Mouse (Mus musculus) kidney, postnatal 25 days (tissue): ENCODE results near the gene Nr2c2ap.

Source experiments
- DNase-seq, 2 experiments: peaks; one replicate each; pipeline ENCODE4 v3.0.0; 2021; ENCODE audit warnings: mixed read lengths in 2 of 2

Nr2c2ap gene

GRCm38 (mm10) chr8:70131166-70131883, at the start of gene Nr2c2ap:
Gene Nr2c2ap (plus strand): TSS chr8:70131333.
- peak; percentile 91 for DNase-seq

GRCm38 (mm10) chr8:70081976-70082375, 49.2 kb upstream of the Nr2c2ap start:
- no peak for DNase-seq

GRCm38 (mm10) chr8:70083285-70083684, 47.8 kb upstream of the Nr2c2ap start, which contains the start of gene Hapln4:
Gene Hapln4 (plus strand): TSS chr8:70083457.
- DNase-seq: peak; percentile 54 to 72

- DNase-seq: no peak
Measured at GRCm38 (mm10) chr8:70084191-70085065, 46.7 kb upstream of the Nr2c2ap start.

- DNase-seq: no peak
Measured at GRCm38 (mm10) chr8:70086151-70086550, 45.0 kb upstream of the Nr2c2ap start.

- DNase-seq: peak in 1 of 2 experiments; percentile 52
Measured at GRCm38 (mm10) chr8:70087237-70087636, 43.9 kb upstream of the Nr2c2ap start.

- peak; percentile 46 to 51 for DNase-seq
Measured at GRCm38 (mm10) chr8:70087836-70088650, 43.1 kb upstream of the Nr2c2ap start.

GRCm38 (mm10) chr8:70089296-70089960, 41.7 kb upstream of the Nr2c2ap start:
- no peak for DNase-seq

GRCm38 (mm10) chr8:70092786-70093185, 38.3 kb upstream of the Nr2c2ap start:
- no peak for DNase-seq

- no peak for DNase-seq
Measured at GRCm38 (mm10) chr8:70099276-70099675, 31.9 kb upstream of the Nr2c2ap start.

GRCm38 (mm10) chr8:70100241-70100640, 30.9 kb upstream of the Nr2c2ap start:
- DNase-seq: no peak

GRCm38 (mm10) chr8:70104506-70104905, 26.6 kb upstream of the Nr2c2ap start:
- peak; percentile 40 to 67 for DNase-seq

GRCm38 (mm10) chr8:70104922-70105321, 26.2 kb upstream of the Nr2c2ap start:
- DNase-seq: no peak

GRCm38 (mm10) chr8:70110451-70110850, 20.7 kb upstream of the Nr2c2ap start:
- DNase-seq: no peak

- no peak for DNase-seq
Measured at GRCm38 (mm10) chr8:70111192-70111795, 19.8 kb upstream of the Nr2c2ap start.

GRCm38 (mm10) chr8:70112401-70113016, 18.6 kb upstream of the Nr2c2ap start:
- DNase-seq: no peak

GRCm38 (mm10) chr8:70114488-70114887, 16.6 kb upstream of the Nr2c2ap start:
- DNase-seq: no peak

GRCm38 (mm10) chr8:70114892-70115291, 16.2 kb upstream of the Nr2c2ap start:
- no peak for DNase-seq

GRCm38 (mm10) chr8:70117611-70118010, 13.5 kb upstream of the Nr2c2ap start:
- DNase-seq: peak in 1 of 2 experiments; percentile 40

- DNase-seq: no peak
Measured at GRCm38 (mm10) chr8:70118726-70119700, 12.1 kb upstream of the Nr2c2ap start.
